Mouse (Mus musculus): ENCODE measurements around the gene Mydgf. TPM values are rescaled to one million over a fixed set of nuclear protein-coding genes. Genes with fewer than 3 reads are reported as not detected.

Mydgf gene
- polyA plus RNA-seq, 1 experiment from 2014 or later: 66.7 TPM

DNA sequence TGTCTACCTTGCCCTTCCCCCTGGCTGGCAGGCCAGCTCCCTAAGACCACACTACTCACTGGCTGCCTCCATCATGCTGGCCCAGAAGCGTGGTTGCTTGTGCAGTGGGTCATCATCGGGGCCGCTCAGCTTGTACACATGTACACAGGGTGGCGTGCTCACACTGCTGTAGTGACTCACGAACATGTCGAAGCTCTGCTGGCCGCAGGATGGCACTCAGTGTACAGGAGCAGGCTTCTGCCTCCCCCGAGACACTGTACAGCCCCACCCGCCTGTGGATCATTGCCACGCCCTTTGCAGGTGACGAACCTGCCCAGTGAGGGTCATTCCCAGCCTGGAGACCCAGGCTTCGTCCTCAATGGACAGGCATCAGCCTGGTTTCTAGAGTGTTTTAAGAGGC, 10.6 kb upstream of the Mydgf start:
- Histone ChIP-seq H3K4me2 (no peak overlapping the region), H3K9ac (no peak overlapping the region), H3K4me1 (replicated peaks) (no peaks in the 10 kb centered on the region), H3K36me3 (peaks cover 88% of the 10 kb centered on the region), H3K27ac (no peak overlapping the region), H3K4me3 (replicated peaks) (no peak overlapping the region), H3K27me3 (no peaks in the 10 kb centered on the region), H3K9me3 (replicated peaks) (no peaks in the 10 kb centered on the region)
- no peak for DNase-seq
- 78% methylated on average over 12 of the region's 12 CpGs for WGBS (ENCODE audit: insufficient replicate concordance)
- no peak for ATAC-seq (ENCODE audit: low read depth)

DNA sequence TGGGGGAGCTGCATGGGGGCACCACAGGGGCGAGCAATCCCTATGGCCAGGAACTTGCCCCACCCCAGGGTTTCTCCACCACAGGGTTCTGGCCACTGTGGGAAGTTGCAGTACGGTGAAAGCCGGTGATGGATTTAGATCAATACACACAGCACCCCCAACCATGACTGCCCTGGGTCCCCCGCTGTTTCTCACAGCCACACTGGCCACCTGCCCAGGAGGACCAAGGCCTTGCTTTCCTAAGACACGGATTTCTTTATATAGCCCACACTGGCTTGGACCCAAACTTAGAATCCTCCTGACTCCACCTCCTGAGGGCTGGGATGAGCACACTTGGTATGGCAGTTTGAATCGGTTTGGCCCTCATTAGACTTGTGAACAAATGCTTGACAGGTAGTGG, 7.5 kb upstream of the Mydgf start:
- Histone ChIP-seq H3K27me3 (no peaks in the 10 kb centered on the region), H3K4me3 (replicated peaks) (no peak overlapping the region), H3K9ac (no peak overlapping the region), H3K9me3 (replicated peaks) (no peaks in the 10 kb centered on the region), H3K36me3 (peaks cover 83% of the 10 kb centered on the region), H3K4me2 (no peak overlapping the region), H3K27ac (no peak overlapping the region), H3K4me1 (replicated peaks) (no peaks in the 10 kb centered on the region)
- 81% methylated on average over 6 of the region's 6 CpGs for WGBS (ENCODE audit: insufficient replicate concordance)
- ATAC-seq (ENCODE audit: low read depth) (no peak), DNase-seq (no peak)

DNA sequence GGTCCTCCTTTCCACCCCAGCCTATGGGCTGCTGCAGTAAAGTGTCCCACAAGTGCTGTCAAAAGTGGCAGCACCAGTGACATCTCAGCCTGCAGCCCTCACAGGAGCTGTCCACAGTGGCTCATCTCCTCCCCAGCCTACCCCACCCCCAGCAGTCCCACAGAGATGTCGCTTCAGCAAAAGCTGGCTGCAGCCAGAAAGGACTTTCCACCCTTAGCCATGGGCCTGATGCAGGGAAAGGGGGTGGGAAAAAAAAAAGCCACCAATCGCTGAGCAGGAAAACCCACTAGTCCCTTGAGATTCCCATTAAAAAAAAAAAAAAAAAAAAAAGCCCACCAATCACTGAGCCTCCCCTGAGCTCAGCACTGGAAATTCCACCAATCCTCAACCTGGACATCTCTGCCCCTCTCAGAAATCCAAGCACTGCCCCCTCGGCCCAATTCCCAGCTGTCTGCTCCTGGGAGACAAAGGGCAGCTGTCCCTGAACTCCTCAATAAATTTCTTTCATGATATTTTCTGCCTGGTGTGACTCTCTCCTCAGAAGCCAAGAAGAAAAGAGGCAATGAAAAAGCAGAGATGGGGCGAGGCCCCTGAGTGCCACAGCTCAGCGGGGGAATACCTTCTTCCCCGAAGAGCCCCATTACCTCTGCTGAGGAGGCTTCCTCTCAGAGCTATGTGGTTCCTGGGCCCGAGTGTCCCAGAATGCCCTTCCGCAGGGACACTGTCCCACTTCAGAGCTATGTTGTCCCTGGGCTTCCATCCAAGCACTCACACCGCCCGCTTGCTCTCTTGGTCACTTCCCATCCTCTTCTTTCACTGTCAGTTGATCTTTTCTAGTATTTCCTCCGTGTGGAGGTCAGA, 1.8 kb upstream of the Mydgf start:
- WGBS (ENCODE audit: insufficient replicate concordance): 63% methylated on average over 11 of the region's 11 CpGs

DNA sequence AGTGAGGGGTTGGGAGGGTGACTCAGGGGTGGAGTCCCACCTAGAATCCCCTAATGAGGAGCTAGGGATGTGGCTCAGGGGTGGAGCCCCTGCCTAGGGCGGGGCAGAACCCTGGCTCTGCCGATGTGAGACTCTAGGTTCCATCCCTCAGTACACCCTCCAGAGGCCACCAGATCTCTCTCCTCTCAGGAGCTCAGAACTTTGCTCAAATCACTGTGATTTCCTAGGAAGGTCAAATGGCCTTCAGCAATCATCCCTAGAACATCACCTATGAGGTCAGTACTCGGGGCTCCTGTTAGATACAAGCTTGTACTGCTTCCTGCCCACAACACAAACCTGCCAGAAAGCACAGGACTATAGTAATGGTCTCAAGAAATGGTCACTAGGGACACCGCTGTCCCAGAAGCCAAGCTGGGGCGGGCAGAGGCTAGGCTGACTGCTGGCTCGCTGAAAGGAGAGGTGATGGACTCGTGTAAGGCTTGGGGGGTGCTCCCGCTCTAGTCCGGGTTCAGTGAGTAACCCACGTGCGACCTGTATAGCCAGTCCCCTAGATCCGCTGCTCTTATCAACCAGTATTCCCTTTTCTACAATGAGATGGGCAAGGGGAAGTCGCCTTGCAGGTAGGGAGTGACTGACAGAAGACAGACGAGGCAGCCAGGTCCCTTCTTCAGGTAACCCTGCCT, 604 bp downstream of the Mydgf start:
- peak overlapping the region; percentile 80 for H3K4me2 ChIP-seq
- no peaks in the 10 kb centered on the region for H3K27me3 ChIP-seq
- no peaks in the 10 kb centered on the region for H3K9me3 ChIP-seq (replicated peaks)
- peaks cover 61% of the 10 kb centered on the region for H3K36me3 ChIP-seq
- peaks cover 37% of the 10 kb centered on the region for H3K4me1 ChIP-seq (replicated peaks)
- H3K9ac ChIP-seq: peak overlapping the region; percentile 90
- H3K4me3 ChIP-seq (replicated peaks): peak overlapping the region; percentile 92
- WGBS (ENCODE audit: insufficient replicate concordance): 0% methylated on average over 14 of the region's 14 CpGs
- ATAC-seq (ENCODE audit: low read depth) (peak; percentile 72), DNase-seq (peak; percentile 26)
- H3K27ac ChIP-seq: peak overlapping the region; percentile 83

More for the DNA sequence above, 1.8 kb upstream of the Mydgf start:
- no peak for DNase-seq
- peaks cover 61% of the 10 kb centered on the region for H3K36me3 ChIP-seq
- H3K9ac ChIP-seq: no peak overlapping the region
- H3K4me1 ChIP-seq (replicated peaks): peaks cover 37% of the 10 kb centered on the region
- H3K9me3 ChIP-seq (replicated peaks): no peaks in the 10 kb centered on the region
- no peaks in the 10 kb centered on the region for H3K27me3 ChIP-seq
- no peak overlapping the region for H3K4me3 ChIP-seq (replicated peaks)
- H3K4me2 ChIP-seq: no peak overlapping the region
- H3K27ac ChIP-seq: peak overlapping the region; percentile 29
- no peak for ATAC-seq (ENCODE audit: low read depth)

DNA sequence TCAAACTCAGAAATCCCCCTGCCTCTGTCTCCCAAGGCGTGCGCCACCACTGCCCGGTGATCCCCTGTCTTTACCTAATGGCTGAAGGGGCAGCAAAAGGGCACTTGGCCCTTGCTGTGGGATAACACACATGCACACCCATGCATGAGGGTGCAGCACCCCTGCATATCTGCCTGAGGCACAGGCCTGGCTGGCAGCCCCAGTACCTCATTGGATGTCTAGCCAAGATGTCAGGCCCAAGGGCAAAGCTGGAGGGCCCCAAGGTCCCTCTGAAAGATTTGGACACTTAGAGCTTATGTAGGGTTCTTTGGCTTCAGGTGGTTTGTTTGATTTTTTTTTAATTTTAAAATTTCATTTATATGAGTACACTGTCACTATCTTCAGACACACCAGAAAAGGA, 8.3 kb downstream of the Mydgf start:
- no peaks in the 10 kb centered on the region for H3K9me3 ChIP-seq (replicated peaks)
- no peak for ATAC-seq (ENCODE audit: low read depth)
- H3K36me3 ChIP-seq: peaks cover 50% of the 10 kb centered on the region
- no peak overlapping the region for H3K9ac ChIP-seq
- H3K4me1 ChIP-seq (replicated peaks): peaks cover 10% of the 10 kb centered on the region
- no peak overlapping the region for H3K4me2 ChIP-seq
- H3K27me3 ChIP-seq: no peaks in the 10 kb centered on the region
- no peak overlapping the region for H3K27ac ChIP-seq
- DNase-seq: no peak
- WGBS (ENCODE audit: insufficient replicate concordance): 94% methylated on average over 3 of the region's 3 CpGs
- no peak overlapping the region for H3K4me3 ChIP-seq (replicated peaks)

DNA sequence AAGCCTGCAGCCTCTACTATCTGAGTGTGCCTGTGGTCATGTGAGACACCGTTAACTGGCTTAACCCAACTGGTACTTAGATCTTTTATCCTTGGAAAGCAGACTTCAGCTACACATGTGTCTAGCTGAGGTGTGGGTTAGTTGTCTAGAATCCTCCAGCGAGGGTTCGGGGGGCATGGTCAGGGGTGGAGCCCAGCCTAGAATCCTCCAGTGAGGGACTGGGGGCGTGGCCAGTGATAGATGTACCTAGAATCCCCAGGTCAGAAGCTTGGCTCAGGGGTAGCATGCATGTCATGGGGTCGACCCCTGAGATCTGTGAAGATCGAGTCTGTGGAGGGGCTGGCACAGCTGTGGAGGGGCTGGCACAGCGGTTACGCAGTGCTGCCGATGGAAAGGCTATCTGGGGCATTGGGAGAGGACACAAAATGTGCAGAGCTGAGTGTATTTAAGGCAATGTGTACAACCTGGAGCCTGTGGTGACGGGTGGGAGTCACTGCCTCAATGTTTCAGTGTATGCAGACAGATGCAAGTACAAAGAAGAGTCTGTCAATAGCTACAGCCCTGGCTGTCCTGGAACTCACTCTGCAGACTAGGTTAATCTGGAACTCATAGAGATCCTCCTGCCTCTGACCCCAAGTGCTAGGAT, 10.2 kb downstream of the Mydgf start:
- 56% methylated on average over 10 of the region's 10 CpGs for WGBS (ENCODE audit: insufficient replicate concordance)
- Histone ChIP-seq H3K27me3 (no peaks in the 10 kb centered on the region), H3K9ac (no peak overlapping the region), H3K27ac (no peak overlapping the region), H3K4me3 (replicated peaks) (no peak overlapping the region), H3K9me3 (replicated peaks) (no peaks in the 10 kb centered on the region), H3K36me3 (peaks cover 31% of the 10 kb centered on the region), H3K4me2 (no peak overlapping the region), H3K4me1 (replicated peaks) (peaks cover 26% of the 10 kb centered on the region)
- ATAC-seq (ENCODE audit: low read depth): no peak
- DNase-seq: no peak

DNA sequence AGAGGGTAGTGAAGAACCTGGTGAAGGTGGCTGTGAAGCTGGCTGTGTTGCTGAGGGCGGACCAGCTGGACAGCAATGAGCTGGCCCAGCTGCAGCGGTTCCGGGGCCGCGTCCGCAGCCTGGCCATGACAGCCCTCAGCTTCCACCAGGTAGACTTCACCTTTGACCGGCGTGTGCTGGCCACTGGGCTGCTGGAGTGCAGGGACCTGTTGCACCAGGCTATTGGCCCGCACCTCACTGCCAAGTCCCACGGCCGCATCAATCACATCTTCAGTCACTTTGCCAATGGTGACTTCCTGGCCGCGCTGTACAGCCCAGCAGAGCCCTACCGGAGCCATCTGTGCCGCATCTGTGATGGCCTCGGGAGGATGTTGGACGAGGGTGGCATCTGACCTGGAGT, 11.8 kb downstream of the Mydgf start:
- Histone ChIP-seq H3K27me3 (no peaks in the 10 kb centered on the region), H3K9ac (no peak overlapping the region), H3K36me3 (peaks cover 16% of the 10 kb centered on the region), H3K4me1 (replicated peaks) (peaks cover 27% of the 10 kb centered on the region), H3K4me2 (no peak overlapping the region), H3K27ac (no peak overlapping the region), H3K4me3 (replicated peaks) (no peak overlapping the region), H3K9me3 (replicated peaks) (no peaks in the 10 kb centered on the region)
- WGBS (ENCODE audit: insufficient replicate concordance): 81% methylated on average over 17 of the region's 17 CpGs
- ATAC-seq (ENCODE audit: low read depth) (no peak), DNase-seq (no peak)

DNA sequence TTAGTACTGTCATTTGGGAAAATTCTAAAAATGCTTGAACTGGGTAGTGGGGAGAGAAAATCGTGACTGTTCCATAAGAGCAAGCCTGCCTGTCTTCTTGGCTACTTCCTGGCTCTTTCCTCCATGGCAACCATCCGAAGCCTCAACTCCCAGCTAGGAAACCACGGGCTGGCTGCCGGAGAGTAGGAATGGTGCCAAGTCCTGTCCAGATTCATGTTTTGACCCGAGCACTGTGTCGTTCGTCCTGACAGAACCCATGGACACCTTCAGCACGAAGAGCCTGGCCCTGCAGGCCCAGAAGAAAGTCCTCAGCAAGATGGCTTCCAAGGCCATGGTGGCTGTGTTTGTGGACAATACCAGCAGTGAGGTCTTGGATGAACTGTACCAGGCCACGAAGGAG, 12.3 kb downstream of the Mydgf start:
- no peak overlapping the region for H3K4me2 ChIP-seq
- no peaks in the 10 kb centered on the region for H3K9me3 ChIP-seq (replicated peaks)
- H3K27ac ChIP-seq: no peak overlapping the region
- peaks cover 12% of the 10 kb centered on the region for H3K36me3 ChIP-seq
- 69% methylated on average over 9 of the region's 9 CpGs for WGBS (ENCODE audit: insufficient replicate concordance)
- H3K9ac ChIP-seq: no peak overlapping the region
- no peak for DNase-seq
- no peak overlapping the region for H3K4me3 ChIP-seq (replicated peaks)
- no peaks in the 10 kb centered on the region for H3K27me3 ChIP-seq
- ATAC-seq (ENCODE audit: low read depth): no peak
- peaks cover 27% of the 10 kb centered on the region for H3K4me1 ChIP-seq (replicated peaks)

DNA sequence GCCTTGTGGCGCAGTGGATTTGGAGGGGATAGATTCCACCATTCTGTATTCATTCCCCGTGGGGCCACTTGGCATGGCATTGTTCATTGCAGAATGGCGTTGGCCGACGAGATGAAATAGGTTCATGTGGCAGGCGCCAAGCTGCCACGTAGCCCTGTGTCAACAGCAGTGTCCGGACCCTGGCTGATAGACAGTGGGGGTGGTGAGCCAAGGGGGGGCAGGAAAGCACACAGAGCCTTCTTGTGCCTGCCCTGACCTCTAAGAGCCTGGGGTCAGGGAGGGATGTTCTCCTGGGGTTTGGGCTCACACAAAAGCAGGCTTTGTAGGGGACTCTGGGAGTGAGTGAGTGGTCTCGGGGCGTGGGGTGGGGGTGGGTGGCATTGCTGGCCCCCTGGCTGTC, 13.1 kb downstream of the Mydgf start:
- Histone ChIP-seq H3K9me3 (replicated peaks) (no peaks in the 10 kb centered on the region), H3K27me3 (no peaks in the 10 kb centered on the region), H3K9ac (no peak overlapping the region), H3K4me3 (replicated peaks) (no peak overlapping the region), H3K27ac (0 out of 2 replicates have a peak overlapping the region, but pooled peaks have one; percentile 13), H3K4me2 (no peak overlapping the region), H3K4me1 (replicated peaks) (peaks cover 27% of the 10 kb centered on the region), H3K36me3 (peaks cover 7% of the 10 kb centered on the region)
- DNase-seq: no peak
- ATAC-seq (ENCODE audit: low read depth): no peak; the same call in 1 of the 2 replicates
- 69% methylated on average over 10 of the region's 10 CpGs for WGBS (ENCODE audit: insufficient replicate concordance)

DNA sequence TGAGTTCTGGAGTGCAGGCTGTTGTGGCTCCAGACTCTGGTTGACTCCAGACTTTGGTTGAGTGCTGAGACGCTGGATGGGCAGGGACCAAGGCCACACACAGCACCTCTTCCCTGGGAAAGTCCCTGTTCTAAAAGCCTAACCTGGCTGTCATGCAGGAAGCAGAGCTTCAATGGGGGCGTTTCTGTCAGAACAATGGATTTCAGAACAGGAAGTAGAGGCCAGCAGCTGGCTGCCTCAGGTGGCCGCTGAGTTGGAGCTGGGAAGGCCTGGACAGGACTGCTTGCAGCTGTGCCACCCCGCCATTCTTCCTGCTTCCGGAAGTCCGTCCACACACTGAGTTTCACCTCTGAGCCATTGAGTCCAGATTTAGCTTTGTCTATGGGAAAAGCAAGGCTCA, 13.9 kb downstream of the Mydgf start:
- ATAC-seq (ENCODE audit: low read depth) (peak; percentile 12; the same call in 1 of the 2 replicates), DNase-seq (no peak)
- Histone ChIP-seq H3K27ac (no peak overlapping the region), H3K4me2 (no peak overlapping the region), H3K4me1 (replicated peaks) (peaks cover 34% of the 10 kb centered on the region), H3K9me3 (replicated peaks) (no peaks in the 10 kb centered on the region), H3K27me3 (no peaks in the 10 kb centered on the region), H3K9ac (no peak overlapping the region), H3K4me3 (replicated peaks) (no peak overlapping the region), H3K36me3 (no peaks in the 10 kb centered on the region)
- 36% methylated on average over 6 of the region's 6 CpGs for WGBS (ENCODE audit: insufficient replicate concordance)

DNA sequence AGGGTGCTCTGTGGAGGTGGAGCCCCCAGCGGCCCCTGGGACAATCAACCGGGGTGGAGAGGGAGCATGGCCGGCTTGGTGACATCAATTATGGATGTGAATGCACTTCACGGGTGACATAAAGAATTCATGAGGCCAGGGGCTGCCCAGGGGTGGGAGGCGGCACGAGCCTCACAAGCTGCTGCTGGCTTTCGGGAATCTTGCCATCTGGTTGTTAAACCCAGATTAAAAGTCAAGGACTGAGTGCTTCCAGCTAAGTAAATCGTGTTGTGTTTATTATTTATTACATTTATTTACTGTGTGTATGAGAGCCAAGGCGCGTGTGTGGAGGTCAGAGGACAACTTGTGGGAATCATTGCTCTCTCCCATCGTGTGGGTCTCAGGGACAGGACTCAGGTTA, 18.0 kb downstream of the Mydgf start:
- Histone ChIP-seq H3K9me3 (replicated peaks) (no peaks in the 10 kb centered on the region), H3K27ac (no peak overlapping the region), H3K27me3 (peaks cover 8% of the 10 kb centered on the region; the same call in 1 of the 2 replicates), H3K4me3 (replicated peaks) (no peak overlapping the region), H3K4me2 (no peak overlapping the region), H3K9ac (no peak overlapping the region), H3K4me1 (replicated peaks) (peaks cover 55% of the 10 kb centered on the region), H3K36me3 (no peaks in the 10 kb centered on the region)
- DNase-seq: no peak
- no peak for ATAC-seq (ENCODE audit: low read depth)
- WGBS (ENCODE audit: insufficient replicate concordance): 77% methylated on average over 11 of the region's 11 CpGs
